Mouse (Mus musculus) thymus, postnatal 10 days (tissue): Measurements from ENCODE around the gene Clic1.

ENCODE experiments used
- DNase-seq, 2 experiments: peaks; one replicate each; pipeline ENCODE4 v3.0.0; 2021; ENCODE audit warnings: low spot score in 2 of 2

The Clic1 gene

GRCm38 (mm10) chr17:35092403-35093198 is 42.8 kb downstream of the Clic1 start:
- DNase-seq, result no peak

- no peak for DNase-seq
Measured at GRCm38 (mm10) chr17:35094475-35095365, 45.0 kb downstream of the Clic1 start.

GRCm38 (mm10) chr17:35096597-35096996 is 46.8 kb downstream of the Clic1 start:
- DNase-seq, result no peak

GRCm38 (mm10) chr17:35097164-35097655 is 47.4 kb downstream of the Clic1 start:
- DNase-seq, result no peak

- DNase-seq, result no peak
Measured at GRCm38 (mm10) chr17:35100196-35100765, 50.5 kb downstream of the Clic1 start.

- DNase-seq, result no peak
Measured at GRCm38 (mm10) chr17:35101161-35101560, 51.4 kb downstream of the Clic1 start.

GRCm38 (mm10) chr17:35102299-35102698 is 52.5 kb downstream of the Clic1 start:
- no peak for DNase-seq

GRCm38 (mm10) chr17:35103221-35103690 is 53.5 kb downstream of the Clic1 start:
- no peak for DNase-seq

- no peak for DNase-seq
Measured at GRCm38 (mm10) chr17:35104079-35104478, 54.3 kb downstream of the Clic1 start.

- DNase-seq, result no peak
Measured at GRCm38 (mm10) chr17:35104754-35105153, 55.0 kb downstream of the Clic1 start.

GRCm38 (mm10) chr17:35105740-35106389 is 56.1 kb downstream of the Clic1 start:
- peak in 1 of 2 experiments; percentile 39 for DNase-seq

- no peak for DNase-seq
Measured at GRCm38 (mm10) chr17:35106522-35106921, 56.8 kb downstream of the Clic1 start.

GRCm38 (mm10) chr17:35108097-35108496 is 58.3 kb downstream of the Clic1 start, which contains the start of gene Ly6g5c:
Gene Ly6g5c (plus strand): TSS chr17:35108279.
- no peak for DNase-seq
